Comparison of ENCODE assay signal across 22 mouse cellular contexts in the genomic region with DNA sequence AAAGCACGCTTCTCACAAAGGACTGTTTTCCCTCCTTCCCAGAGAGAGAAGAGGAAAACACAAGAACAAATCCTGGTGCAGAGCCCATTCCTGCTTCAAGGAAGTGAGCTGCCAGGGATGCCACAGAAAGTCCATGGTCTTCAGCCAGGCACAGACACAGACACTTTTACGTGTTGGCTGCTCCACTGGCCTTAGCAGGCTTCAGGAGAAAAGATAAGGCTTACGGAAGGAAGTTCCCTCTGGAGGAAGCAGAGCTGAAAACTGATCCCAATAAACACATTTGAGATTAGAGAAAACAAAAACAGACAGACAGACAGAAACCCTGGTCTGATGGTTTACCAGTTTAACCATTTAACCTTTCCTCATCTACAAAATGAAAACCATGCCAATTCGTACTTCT. TPM values are rescaled to one million over a fixed set of nuclear protein-coding genes. Genes with fewer than 3 reads are reported as not detected.
DNase-seq lines count a peak whose midpoint lies in the region; ATAC-seq and TF ChIP-seq lines count a peak whose summit lies in the region.
"Had no signal": no experiment of that assay in that cellular context is flagged by ENCODE, and none has a peak within 500 bp of the region (broad histone marks: within the 10 kb centered on the region; RNA-seq: fewer than 3 reads in every experiment).

No protein-coding gene starts in this region.

- no peak for DNase-seq in heart, embryonic 10.5 days (ENCODE audit: low spot score)
- DNase-seq in heart, postnatal 4 days = no peak
- no peak for DNase-seq in heart, postnatal 0 days (ENCODE audit: low spot score)
- no peak for DNase-seq in heart, postnatal 36 days
- peak; percentile 56 for DNase-seq in midbrain, embryonic 11.5 days (ENCODE audit: low spot score, missing footprints)
- DNase-seq: adrenal gland, adult 8-10 months; B cell, adult 2 months; cerebellum, postnatal 10 days; lung, postnatal 14 days; right cerebral cortex, postnatal 25 days; thymus, adult 18-20 months; thymus, postnatal 4 days had no signal

- peaks cover 45% of the 10 kb centered on the region for H3K4me1 ChIP-seq in heart, embryonic 10.5 days
- peaks cover 15% of the 10 kb centered on the region for H3K4me1 ChIP-seq in heart, postnatal 0 days (ENCODE audit: control insufficient read depth, insufficient read depth)
- H3K4me1 ChIP-seq in midbrain, embryonic 11.5 days (ENCODE audit: control insufficient read depth, insufficient read depth, low read length) = peaks cover 12% of the 10 kb centered on the region
- H3K4me1 ChIP-seq in midbrain, embryonic 13.5 days (replicated peaks) = peaks cover 14% of the 10 kb centered on the region
- peaks cover 4% of the 10 kb centered on the region for H3K4me1 ChIP-seq in intestine, embryonic 15.5 days (replicated peaks)

- no peak overlapping the region for H3K4me3 ChIP-seq in heart, embryonic 10.5 days
- H3K4me3 ChIP-seq in heart, postnatal 0 days (ENCODE audit: low read depth, low read length) = no peak overlapping the region
- H3K4me3 ChIP-seq in midbrain, embryonic 11.5 days (ENCODE audit: low read depth, low read length) = no peak overlapping the region
- no peak overlapping the region for H3K4me3 ChIP-seq in midbrain, embryonic 13.5 days (replicated peaks)
- H3K4me3 ChIP-seq in intestine, embryonic 15.5 days (replicated peaks) = no peak overlapping the region
- H3K4me3 ChIP-seq: limb, embryonic 15.5 days; liver, embryonic 15.5 days; megakaryocyte, embryonic 14.5 days; neural tube, embryonic 15.5 days; stomach, embryonic 15.5 days had no signal

- intact Hi-C loops in heart, postnatal 36 days (cut with DNase I) = no loop called here

- H3K4me2 ChIP-seq in heart, postnatal 0 days (ENCODE audit: low read depth, low read length) = no peak overlapping the region
- H3K4me2 ChIP-seq in midbrain, embryonic 11.5 days = no peak overlapping the region
- H3K4me2 ChIP-seq in midbrain, embryonic 13.5 days (replicated peaks) = no peak overlapping the region
- H3K4me2 ChIP-seq in intestine, embryonic 15.5 days (replicated peaks) = no peak overlapping the region
- H3K4me2 ChIP-seq: hindbrain, embryonic 14.5 days; limb, embryonic 15.5 days; liver, embryonic 15.5 days; neural tube, embryonic 15.5 days; stomach, embryonic 15.5 days had no signal

- H3K9ac ChIP-seq in heart, postnatal 0 days (replicated peaks; ENCODE audit: low read depth, low read length) = no peak overlapping the region; the same call in 1 of the 2 replicates
- H3K9ac ChIP-seq in midbrain, embryonic 11.5 days (ENCODE audit: low read length) = no peak overlapping the region
- no peak overlapping the region for H3K9ac ChIP-seq in midbrain, embryonic 13.5 days (replicated peaks)
- H3K9ac ChIP-seq in intestine, embryonic 15.5 days = no peak overlapping the region
- H3K9ac ChIP-seq: hindbrain, embryonic 14.5 days; limb, embryonic 15.5 days; liver, embryonic 15.5 days; neural tube, embryonic 15.5 days; stomach, embryonic 15.5 days had no signal

- WGBS in heart, embryonic 10.5 days = 31% methylated on average over 4 of the region's 4 CpGs
- WGBS in heart, postnatal 0 days = 29% methylated on average over 4 of the region's 4 CpGs
- 67% methylated on average over 4 of the region's 4 CpGs for WGBS in midbrain, embryonic 11.5 days
- 78% methylated on average over 4 of the region's 4 CpGs for WGBS in midbrain, embryonic 13.5 days
- 63% methylated on average over 4 of the region's 4 CpGs for WGBS in intestine, embryonic 15.5 days

- TF ChIP-seq CTCF in heart, postnatal 0 days (IDR thresholded peaks at IDR 0.05; ENCODE audit: low read depth) = no peak

- peak overlapping the region; percentile 72 for H3K27ac ChIP-seq in heart, embryonic 10.5 days
- peak overlapping the region; percentile 31 for H3K27ac ChIP-seq in heart, postnatal 0 days (ENCODE audit: low read depth)
- H3K27ac ChIP-seq in midbrain, embryonic 11.5 days (ENCODE audit: low read depth, low read length) = no peak overlapping the region
- H3K27ac ChIP-seq in midbrain, embryonic 13.5 days = no peak overlapping the region
- no peak overlapping the region for H3K27ac ChIP-seq in intestine, embryonic 15.5 days
- H3K27ac ChIP-seq: hindbrain, embryonic 14.5 days; limb, embryonic 15.5 days; liver, embryonic 15.5 days; neural tube, embryonic 15.5 days; stomach, embryonic 15.5 days had no signal

- no peaks in the 10 kb centered on the region for H3K36me3 ChIP-seq in heart, embryonic 10.5 days
- no peaks in the 10 kb centered on the region for H3K36me3 ChIP-seq in heart, postnatal 0 days (replicated peaks; ENCODE audit: control insufficient read depth, insufficient read depth, low read length)
- no peaks in the 10 kb centered on the region for H3K36me3 ChIP-seq in midbrain, embryonic 11.5 days (ENCODE audit: control insufficient read depth, insufficient read depth, low read length)
- H3K36me3 ChIP-seq in midbrain, embryonic 13.5 days = no peaks in the 10 kb centered on the region
- H3K36me3 ChIP-seq in intestine, embryonic 15.5 days = no peaks in the 10 kb centered on the region
- H3K36me3 ChIP-seq: limb, embryonic 15.5 days; liver, embryonic 15.5 days; neural tube, embryonic 15.5 days; stomach, embryonic 15.5 days had no signal

- ATAC-seq in heart, postnatal 0 days (ENCODE audit: insufficient read depth, low read depth) = no peak
- ATAC-seq in midbrain, embryonic 11.5 days (ENCODE audit: low FRiP score) = no peak
- ATAC-seq in midbrain, embryonic 13.5 days = no peak
- ATAC-seq in intestine, embryonic 15.5 days = no peak
- ATAC-seq: forebrain, embryonic 16.5 days; midbrain, embryonic 16.5 days had no signal

- H3K27me3 ChIP-seq in heart, embryonic 10.5 days (ENCODE audit: insufficient read depth, poor library complexity, severe bottlenecking) = no peaks in the 10 kb centered on the region
- H3K27me3 ChIP-seq in heart, postnatal 0 days (ENCODE audit: control insufficient read depth, insufficient read depth, low read length) = no peaks in the 10 kb centered on the region
- no peaks in the 10 kb centered on the region for H3K27me3 ChIP-seq in midbrain, embryonic 11.5 days (ENCODE audit: control insufficient read depth, insufficient read depth, low read length)
- H3K27me3 ChIP-seq in midbrain, embryonic 13.5 days = no peaks in the 10 kb centered on the region
- no peaks in the 10 kb centered on the region for H3K27me3 ChIP-seq in intestine, embryonic 15.5 days (replicated peaks)
- H3K27me3 ChIP-seq: limb, embryonic 15.5 days; liver, embryonic 15.5 days; megakaryocyte, embryonic 14.5 days; neural tube, embryonic 15.5 days; stomach, embryonic 15.5 days had no signal

- H3K9me3 ChIP-seq in heart, embryonic 10.5 days = no peaks in the 10 kb centered on the region
- no peaks in the 10 kb centered on the region for H3K9me3 ChIP-seq in heart, postnatal 0 days (replicated peaks; ENCODE audit: control insufficient read depth, low read length)
- no peaks in the 10 kb centered on the region for H3K9me3 ChIP-seq in midbrain, embryonic 11.5 days (ENCODE audit: control insufficient read depth, low read length)
- H3K9me3 ChIP-seq in midbrain, embryonic 13.5 days = no peaks in the 10 kb centered on the region
- no peaks in the 10 kb centered on the region for H3K9me3 ChIP-seq in intestine, embryonic 15.5 days
- H3K9me3 ChIP-seq: limb, embryonic 15.5 days; liver, embryonic 15.5 days; megakaryocyte, embryonic 14.5 days; neural tube, embryonic 15.5 days; stomach, embryonic 15.5 days had no signal

- TF ChIP-seq EP300 in heart, postnatal 0 days (IDR thresholded peaks at IDR 0.05; ENCODE audit: low read depth) = no peak

RNA-seq across cellular contexts. Expression of a gene that starts 4.7 kb away (rescaled TPM):
- polyA plus RNA-seq in heart, embryonic 10.5 days (2016; fragmentation: Nextera tagmentation; extraction: Ambion mirVana) = 2,804 and 3,368 TPM in 2 replicates
- total RNA-seq in heart, postnatal 4 days (2021) = 1,000 to 10,000 TPM; 1,168 to 1,187 TPM
- total RNA-seq in heart, postnatal 0 days (2014; rRNA removed; ENCODE audit: low replicate concordance) = 2,627 and 2,715 TPM in 2 replicates
- 1,298 and 1,386 TPM in 2 replicates for polyA plus RNA-seq in heart, postnatal 0 days (2015; fragmentation: Nextera tagmentation; extraction: Ambion mirVana)
- total RNA-seq in heart, postnatal 36 days (2021) = 1,000 to 10,000 TPM; 1,282 to 1,390 TPM
- polyA plus RNA-seq in midbrain, embryonic 11.5 days (2014; fragmentation: Nextera tagmentation; extraction: Ambion mirVana) = 3,704 and 3,886 TPM in 2 replicates
- 2,863 and 3,076 TPM in 2 replicates for polyA plus RNA-seq in midbrain, embryonic 13.5 days (2015; fragmentation: Nextera tagmentation; extraction: Ambion mirVana)
- 2,425 and 2,606 TPM in 2 replicates for polyA plus RNA-seq in intestine, embryonic 15.5 days (2015; fragmentation: Nextera tagmentation; extraction: Ambion mirVana)

Comparison
In these comparisons a context has a peak if more than half of its experiments do, and no peak if none do; other contexts are left out.
1. H3K27ac ChIP-seq: peak in heart, embryonic 10.5 days (single experiment) and heart, postnatal 0 days (single experiment); none in midbrain, embryonic 11.5 days (single experiment), midbrain, embryonic 13.5 days (single experiment) and intestine, embryonic 15.5 days (single experiment).